Mouse (Mus musculus) kidney, postnatal 36 days (tissue): Measurements from ENCODE around the gene Olfr820.
"Not testable (repeated sequence)": the region's sequence is repeated elsewhere in the genome, so short reads cannot be mapped to it uniquely, and the experiment has no call there.

Source experiments
- DNase-seq, 2 experiments: peaks; one replicate each; pipeline ENCODE4 v3.0.0; 2021 to 2022; ENCODE audit warnings: mixed read lengths in 2 of 2

Gene Olfr820

DNA sequence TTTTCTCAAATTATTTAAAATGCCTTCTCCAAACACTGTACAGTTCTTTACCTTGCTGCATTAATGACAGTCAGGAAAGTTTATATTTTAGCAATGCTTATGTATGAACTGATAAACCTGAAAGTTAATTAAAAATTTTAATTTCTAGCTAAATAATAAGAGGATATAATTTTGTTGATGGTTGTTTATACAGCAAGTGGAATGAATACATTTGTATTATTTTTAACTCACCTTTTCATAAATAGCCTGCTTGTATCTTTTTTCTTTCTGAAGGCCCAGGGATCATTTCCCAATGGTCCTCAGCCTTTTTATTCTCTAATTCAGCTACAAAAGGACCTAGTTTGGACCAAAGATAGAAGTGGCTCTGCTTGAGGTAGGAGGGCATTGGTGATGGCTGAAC lies at the start of gene Olfr820:
Olfr820 (plus strand) TSS at position 301 of the 400 bp plus-strand sequence.
- no peak for DNase-seq

DNA sequence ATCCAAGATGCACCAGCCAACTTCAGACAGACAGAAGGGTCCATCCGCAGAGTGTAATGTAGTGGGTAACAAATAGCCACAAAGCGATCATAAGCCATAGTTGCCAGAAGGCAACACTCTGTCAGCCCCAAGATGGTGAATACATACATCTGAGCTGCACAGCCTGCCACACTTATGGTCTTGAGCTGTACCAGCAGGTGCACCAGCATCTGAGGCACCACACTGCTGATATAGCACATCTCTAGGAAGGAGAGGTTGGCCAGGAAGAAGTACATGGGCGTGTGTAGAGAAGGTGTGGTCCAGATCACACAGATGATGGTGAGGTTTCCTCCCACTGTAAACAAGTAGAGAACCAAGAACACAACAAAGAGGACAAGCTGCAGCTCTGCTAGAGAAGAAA lies 46.2 kb upstream of the Olfr820 start:
- not testable (repeated sequence) for DNase-seq

GRCm38 (mm10) chr10:129967166-129967565 lies 45.3 kb upstream of the Olfr820 start, which contains the start of gene Olfr819:
Gene Olfr819 (minus strand): TSS chr10:129967266.
- DNase-seq = not testable (repeated sequence)

DNA sequence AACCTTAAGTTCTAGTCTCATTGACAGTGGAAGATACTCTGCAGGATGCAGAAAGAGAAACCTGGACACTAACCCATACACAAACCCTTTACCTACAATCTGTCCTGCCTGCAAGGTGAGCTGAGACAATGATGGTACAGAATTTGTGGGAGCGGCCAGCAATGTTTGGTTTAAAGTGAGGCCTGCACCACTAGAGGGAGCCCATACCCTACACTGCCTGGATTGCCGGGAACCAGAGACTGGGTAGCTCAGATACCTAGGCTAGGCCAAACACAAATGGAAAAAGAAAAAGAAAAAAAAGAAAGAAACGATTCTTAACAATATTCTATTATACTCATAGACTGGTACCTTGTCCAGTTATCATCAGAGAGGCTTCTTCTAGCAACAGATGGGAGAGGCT lies 39.4 kb upstream of the Olfr820 start:
- DNase-seq = not testable (repeated sequence)

DNA sequence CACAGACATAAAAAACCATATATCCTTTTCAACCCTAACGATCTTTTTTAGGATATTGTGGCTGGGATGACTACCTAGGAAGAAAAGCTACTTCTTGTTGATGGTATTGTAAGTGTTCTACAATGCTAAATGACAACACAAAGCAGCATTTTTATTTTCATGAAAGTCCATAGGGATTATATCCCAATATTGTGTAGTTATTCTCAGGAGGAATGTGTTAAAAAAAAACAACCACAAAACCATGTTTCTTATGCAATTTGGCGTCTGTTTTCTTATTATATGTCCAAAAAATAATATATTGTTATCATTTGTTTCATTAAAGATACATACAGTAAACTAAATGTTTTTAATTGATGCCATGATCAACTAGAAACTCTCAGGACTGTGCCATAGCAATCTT lies 36.4 kb upstream of the Olfr820 start, which contains the start of gene Olfr247:
Olfr247 (minus strand) TSS at position 101 of the 400 bp plus-strand sequence.
- not testable (repeated sequence) for DNase-seq

GRCm38 (mm10) chr10:129981867-129982266 lies 30.6 kb upstream of the Olfr820 start:
- DNase-seq = not testable (repeated sequence)

GRCm38 (mm10) chr10:129984962-129985361 lies 27.5 kb upstream of the Olfr820 start, which contains the start of gene Gm10310:
Gene Gm10310 (minus strand): TSS chr10:129985062.
- DNase-seq = not testable (repeated sequence)

DNA sequence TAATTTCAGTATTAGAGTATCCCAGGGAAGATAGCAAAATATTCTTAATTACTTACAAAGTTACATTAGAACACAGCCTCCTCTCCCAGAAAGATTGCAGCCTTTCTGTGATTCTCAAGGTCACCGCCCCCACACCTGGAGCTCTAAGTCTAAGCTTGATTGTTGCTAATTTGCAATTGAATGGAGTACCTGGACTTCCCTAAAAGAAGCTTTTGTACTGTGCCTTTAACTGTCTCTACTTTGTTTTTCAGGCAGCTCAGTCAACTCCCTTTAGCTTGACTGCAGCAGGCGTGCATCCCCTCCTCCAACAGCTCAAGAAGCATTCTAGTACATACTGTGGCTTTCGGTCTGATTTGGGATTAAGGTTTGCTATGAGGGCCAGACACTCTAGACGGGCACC lies 8.3 kb upstream of the Olfr820 start:
- not testable (repeated sequence) for DNase-seq

- not testable (repeated sequence) for DNase-seq
Observed at GRCm38 (mm10) chr10:130005366-130005765, 7.1 kb upstream of the Olfr820 start.

- DNase-seq = no peak
Observed at GRCm38 (mm10) chr10:130030048-130030447, 17.6 kb downstream of the Olfr820 start, which contains the start of gene Olfr821. Gene Olfr821 (plus strand): TSS chr10:130030348.

DNA sequence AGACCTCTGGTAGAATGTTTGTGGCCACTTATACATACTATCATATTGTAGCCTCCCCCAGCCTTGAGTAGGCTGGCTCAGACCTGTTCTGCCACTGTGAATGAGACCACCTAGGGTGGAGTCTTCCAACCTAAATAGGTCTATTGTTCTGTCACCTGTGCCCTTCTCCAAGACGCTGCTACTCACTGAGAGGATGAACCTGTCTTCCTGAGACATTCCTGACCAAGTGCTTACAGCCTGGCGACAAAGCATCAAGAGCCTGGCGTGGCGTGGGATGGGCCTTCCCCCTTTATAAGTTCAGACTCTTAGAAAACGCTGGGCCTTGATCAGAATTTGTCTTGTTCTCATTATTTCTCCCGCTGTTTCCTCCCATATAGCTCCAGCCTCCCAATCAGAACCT lies 24.7 kb downstream of the Olfr820 start:
- no peak for DNase-seq
